Mouse (Mus musculus) bone marrow macrophage, adult 2 months (primary cell): Measurements from ENCODE around the gene Hmgb1.

Experiments
- CTCF ChIP-seq: IDR thresholded peaks from 2 replicates; pipeline ENCODE4 v1.5.1; 2012; ENCODE audit warnings: low read depth, mild to moderate bottlenecking, low read length, moderate library complexity
- POLR2A ChIP-seq: IDR thresholded peaks from 2 replicates; pipeline ENCODE4 v1.6.1; 2012; ENCODE audit warnings: mild to moderate bottlenecking, low read depth, low read length, borderline replicate concordance

GRCm38 (mm10) chr5:149114587-149114986, 69.7 kb downstream of the Hmgb1 start:
- TF ChIP-seq POLR2A (no peak), CTCF (no peak)
